Mouse (Mus musculus) spleen, adult 2 months (tissue): ENCODE results near the gene Dctd. TPM values are rescaled to one million over a fixed set of nuclear protein-coding genes. Genes with fewer than 3 reads are reported as not detected.

Experiments
- DNase-seq, 2 experiments: peaks; one replicate each; pipeline versions ENCODE4 v3.0.0 to v3.0.0-alpha.2; 2012 to 2021; ENCODE audit warnings: low spot score in 2 of 2, low read depth in 1 of 2
- H3K27ac ChIP-seq: fragments of 200-500 bp; 2 replicates; pipeline ENCODE4 v1.5.1; 2012; ENCODE audit warnings: low read length, inconsistent platforms; ENCODE audit not compliant: insufficient read depth
- H3K27me3 ChIP-seq: fragments of 200-500 bp; 2 replicates; pipeline ENCODE4 v1.6.1; 2012; ENCODE audit warnings: mild to moderate bottlenecking, moderate library complexity, low read length, inconsistent platforms; ENCODE audit not compliant: control insufficient read depth, insufficient read depth
- H3K36me3 ChIP-seq: fragments of 200-500 bp; 2 replicates; pipeline ENCODE4 v1.6.1; 2012; ENCODE audit warnings: mild to moderate bottlenecking, low read length, inconsistent platforms; ENCODE audit not compliant: control insufficient read depth, insufficient read depth
- H3K4me1 ChIP-seq: fragments of 200-500 bp; 2 replicates; pipeline ENCODE4 v1.6.1; 2011; ENCODE audit warnings: inconsistent platforms; ENCODE audit not compliant: control insufficient read depth, insufficient read depth, insufficient read length
- H3K4me3 ChIP-seq: fragments of 200-500 bp; 2 replicates; pipeline ENCODE4 v1.5.1; 2011; ENCODE audit warnings: mild to moderate bottlenecking, inconsistent platforms; ENCODE audit not compliant: insufficient read depth, insufficient read length; ENCODE audit errors: extremely low read depth
- CTCF ChIP-seq: fragments of 200-500 bp; IDR thresholded peaks from 2 replicates; pipeline ENCODE4 v1.5.1; 2011; ENCODE audit warnings: mild to moderate bottlenecking, inconsistent platforms; ENCODE audit not compliant: insufficient read depth, insufficient read length, insufficient replicate concordance; ENCODE audit errors: extremely low read depth
- POLR2A ChIP-seq: fragments of 200-500 bp; IDR thresholded peaks from 2 replicates; pipeline ENCODE4 v1.6.1; 2011; ENCODE audit warnings: low read depth, low read length, inconsistent platforms
- WGBS: fragments of 180-500 bp; shearing (Covaris S2); methylation state at CpG from one replicate; pipeline ENCODE4 v1.1.7; 2018; 5-methylcytosine and 5-hydroxymethylcytosine counted together
- polyA plus RNA-seq: library from polyadenylated mRNA; depleted of rRNA; stranded (reverse); fragments of >200 nt; gene quantifications from 2 replicates; pipeline ENCODE4 v1.2.3, GENCODE M21; 2012

The Dctd gene
- polyA plus RNA-seq, 1 experiment, result 2.8 TPM

DNA sequence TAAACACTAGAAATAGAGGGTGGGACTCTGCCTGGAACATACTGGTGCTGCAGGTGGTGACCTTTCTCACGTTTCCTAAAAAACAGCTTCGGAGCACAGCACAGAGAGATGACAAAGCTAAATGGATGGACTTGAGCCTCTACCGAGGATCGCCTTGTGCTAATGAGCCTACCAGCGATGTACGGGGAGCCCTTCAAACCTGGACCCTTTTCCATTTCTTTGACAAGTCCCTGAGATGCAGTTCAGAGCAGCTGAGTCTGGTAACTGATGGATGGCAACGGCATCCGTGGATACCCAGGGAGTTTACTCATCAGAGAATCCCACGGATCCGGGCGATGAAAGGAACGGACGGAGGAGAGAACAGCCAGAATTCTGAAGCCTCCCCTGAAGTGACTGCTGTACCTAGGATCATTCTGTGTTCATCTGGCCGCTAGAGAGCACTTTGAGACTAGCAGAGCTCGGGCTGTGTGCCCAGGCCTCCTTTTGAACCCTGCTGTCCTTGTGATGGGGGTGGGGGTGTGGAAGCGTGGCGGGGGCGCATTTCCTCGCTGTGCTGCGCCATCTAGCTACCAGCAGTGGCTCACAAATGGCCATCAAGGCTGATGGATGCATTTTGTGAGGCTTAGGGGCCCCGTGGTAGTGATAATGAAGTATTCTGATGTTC is 1.6 kb upstream of the Dctd start:
- Histone ChIP-seq H3K4me3 (no peak overlapping the region), H3K4me1 (no peaks in the 10 kb centered on the region), H3K36me3 (no peaks in the 10 kb centered on the region), H3K27ac (no peak overlapping the region), H3K27me3 (no peaks in the 10 kb centered on the region)
- TF ChIP-seq CTCF (no peak), POLR2A (no peak)
- WGBS, result 23% methylated on average over 21 of the region's 21 CpGs
- DNase-seq, result no peak

DNA sequence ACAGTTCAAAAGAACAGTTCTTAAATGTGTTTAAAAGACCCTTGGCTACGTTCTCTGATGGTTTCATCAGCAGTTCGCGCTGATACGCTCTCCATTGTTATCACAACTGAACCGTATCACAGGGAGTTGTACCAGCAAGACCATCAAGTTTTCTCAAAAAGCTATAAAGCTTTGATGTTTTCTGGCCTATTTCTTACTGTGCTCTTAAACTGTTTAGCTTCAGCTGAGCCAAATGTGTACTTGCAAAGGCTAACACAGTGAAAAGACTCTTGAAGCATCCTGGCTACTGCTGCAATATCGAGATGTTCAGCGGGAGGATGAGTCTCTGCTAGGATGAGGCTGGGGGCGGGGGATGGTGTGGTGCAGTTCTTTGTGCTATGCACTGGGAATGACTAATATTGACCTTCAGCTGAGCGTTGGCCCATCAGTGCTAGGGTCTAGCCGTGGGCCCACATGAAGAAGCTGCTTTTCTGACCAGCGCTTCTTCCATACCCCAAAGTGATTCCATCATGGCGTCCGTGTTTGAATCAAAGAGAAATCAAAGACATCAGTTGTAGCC is 732 bp upstream of the Dctd start:
- Histone ChIP-seq H3K4me3 (no peak overlapping the region), H3K36me3 (no peaks in the 10 kb centered on the region), H3K4me1 (no peaks in the 10 kb centered on the region), H3K27ac (no peak overlapping the region), H3K27me3 (no peaks in the 10 kb centered on the region)
- no peak for DNase-seq
- TF ChIP-seq POLR2A, result no peak
- no peak for TF ChIP-seq CTCF
- WGBS, result 86% methylated on average over 13 of the region's 13 CpGs

- H3K36me3 ChIP-seq, result no peaks in the 10 kb centered on the region
- no peak for DNase-seq
- H3K27me3 ChIP-seq, result no peaks in the 10 kb centered on the region
- no peak overlapping the region for H3K4me3 ChIP-seq
- TF ChIP-seq CTCF (no peak), POLR2A (no peak)
- no peak overlapping the region for H3K27ac ChIP-seq
- 84% methylated on average over 14 of the region's 14 CpGs for WGBS
- no peaks in the 10 kb centered on the region for H3K4me1 ChIP-seq
Observed at GRCm38 (mm10) chr8:48100100-48100787, 1.4 kb downstream of the Dctd start.

DNA sequence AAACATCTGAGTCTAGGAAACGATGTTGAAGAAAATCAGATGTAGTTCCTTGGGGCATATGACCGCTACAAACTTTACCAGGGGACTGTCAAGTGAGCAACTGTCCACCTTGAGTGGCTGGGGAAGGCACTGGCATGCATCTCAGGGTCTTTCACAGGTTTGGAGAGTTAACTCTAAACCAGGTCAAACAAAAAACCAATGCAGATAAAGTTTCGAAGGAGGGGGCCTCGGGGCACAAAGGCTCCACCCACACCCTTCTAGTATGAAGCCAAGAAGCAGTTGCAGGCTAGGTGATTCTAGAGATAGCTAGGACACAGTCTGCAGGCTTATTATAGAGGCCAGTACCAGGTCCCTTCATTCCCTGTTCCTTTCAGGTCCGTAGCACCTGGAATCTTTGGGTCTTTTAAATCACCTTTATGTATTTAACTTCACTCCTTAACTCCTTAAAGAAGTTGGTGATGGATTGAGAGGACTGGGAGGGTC is 10.5 kb downstream of the Dctd start:
- Histone ChIP-seq H3K4me3 (peak overlapping the region; percentile 79; the same call in 1 of the 2 replicates), H3K4me1 (0 out of 2 replicates have a peak, but pooled peaks cover 3% of the 10 kb centered on the region), H3K36me3 (no peaks in the 10 kb centered on the region), H3K27me3 (no peaks in the 10 kb centered on the region), H3K27ac (no peak overlapping the region)
- TF ChIP-seq CTCF (no peak), POLR2A (no peak)
- WGBS, result 42% methylated on average over 5 of the region's 5 CpGs
- no peak for DNase-seq

GRCm38 (mm10) chr8:48109856-48110780 is 11.2 kb downstream of the Dctd start:
- under 1% methylated on average over 52 of the region's 61 CpGs for WGBS
- H3K27ac ChIP-seq, result no peak overlapping the region
- H3K36me3 ChIP-seq, result no peaks in the 10 kb centered on the region
- 0 out of 2 replicates have a peak, but pooled peaks cover 3% of the 10 kb centered on the region for H3K4me1 ChIP-seq
- TF ChIP-seq POLR2A, result no peak
- TF ChIP-seq CTCF, result no peak
- H3K4me3 ChIP-seq, result peak overlapping the region; percentile 79
- DNase-seq, result peak in 1 of 2 experiments; percentile 31
- H3K27me3 ChIP-seq, result no peaks in the 10 kb centered on the region

DNA sequence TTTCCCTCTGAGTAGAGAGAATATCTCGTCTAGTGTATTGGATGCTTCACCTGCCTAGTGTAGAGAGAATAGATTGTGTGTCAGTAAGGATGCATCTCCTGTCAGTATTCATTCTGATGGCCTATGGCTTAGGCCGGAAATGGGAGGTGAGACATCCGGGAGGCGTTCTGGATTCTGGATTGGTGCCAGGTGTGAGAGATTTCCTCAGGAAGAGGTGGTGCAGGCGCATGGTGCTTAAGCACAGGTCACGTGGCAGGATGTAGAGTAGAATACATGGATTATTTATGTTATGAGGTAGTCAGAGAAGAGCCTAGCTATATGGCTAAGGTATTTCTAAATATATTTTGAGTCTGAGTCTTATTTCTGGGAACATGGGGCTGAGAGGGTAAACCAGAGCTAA is 15.7 kb downstream of the Dctd start:
- Histone ChIP-seq H3K27ac (no peak overlapping the region), H3K4me3 (no peak overlapping the region), H3K4me1 (0 out of 2 replicates have a peak, but pooled peaks cover 3% of the 10 kb centered on the region), H3K27me3 (no peaks in the 10 kb centered on the region), H3K36me3 (no peaks in the 10 kb centered on the region)
- no peak for DNase-seq
- TF ChIP-seq CTCF, result no peak
- no peak for TF ChIP-seq POLR2A
- 87% methylated on average over 6 of the region's 6 CpGs for WGBS
